Mouse (Mus musculus) thymus, postnatal 4 days (tissue): Measurements from ENCODE around the gene Ttc33.

Experiments used
- DNase-seq: peaks from one replicate; pipeline ENCODE4 v3.0.0; 2021

Gene Ttc33

GRCm38 (mm10) chr15:5185366-5186292 lies at the start of gene Ttc33:
TSS of gene Ttc33 (plus strand) at chr15:5185525.
- DNase-seq, result peak; percentile 78

- no peak for DNase-seq
Observed at GRCm38 (mm10) chr15:5138021-5138856, 47.1 kb upstream of the Ttc33 start.

- no peak for DNase-seq
Observed at GRCm38 (mm10) chr15:5139366-5139765, 46.0 kb upstream of the Ttc33 start.

GRCm38 (mm10) chr15:5139863-5140262 lies 45.5 kb upstream of the Ttc33 start:
- DNase-seq, result no peak

- DNase-seq, result no peak
Observed at GRCm38 (mm10) chr15:5140357-5140756, 45.0 kb upstream of the Ttc33 start.

- no peak for DNase-seq
Observed at GRCm38 (mm10) chr15:5142047-5142446, 43.3 kb upstream of the Ttc33 start.

- no peak for DNase-seq
Observed at GRCm38 (mm10) chr15:5142714-5143113, 42.6 kb upstream of the Ttc33 start.

- DNase-seq, result peak; percentile 80
Observed at GRCm38 (mm10) chr15:5143361-5144020, 41.8 kb upstream of the Ttc33 start, which contains the start of gene Prkaa1. TSS of gene Prkaa1 (plus strand) at chr15:5143861.

GRCm38 (mm10) chr15:5144021-5144778 lies 41.1 kb upstream of the Ttc33 start:
- DNase-seq, result peak; percentile 83

GRCm38 (mm10) chr15:5145196-5145945 lies 40.0 kb upstream of the Ttc33 start:
- no peak for DNase-seq

GRCm38 (mm10) chr15:5149187-5149586 lies 36.1 kb upstream of the Ttc33 start:
- DNase-seq, result no peak

GRCm38 (mm10) chr15:5152171-5152570 lies 33.2 kb upstream of the Ttc33 start:
- no peak for DNase-seq

- no peak for DNase-seq
Observed at GRCm38 (mm10) chr15:5154621-5155020, 30.7 kb upstream of the Ttc33 start.

GRCm38 (mm10) chr15:5155093-5155492 lies 30.2 kb upstream of the Ttc33 start:
- no peak for DNase-seq

GRCm38 (mm10) chr15:5156355-5156754 lies 29.0 kb upstream of the Ttc33 start:
- no peak for DNase-seq

- no peak for DNase-seq
Observed at GRCm38 (mm10) chr15:5157386-5157785, 27.9 kb upstream of the Ttc33 start.

- no peak for DNase-seq
Observed at GRCm38 (mm10) chr15:5158827-5159226, 26.5 kb upstream of the Ttc33 start.

- no peak for DNase-seq
Observed at GRCm38 (mm10) chr15:5165121-5165773, 20.1 kb upstream of the Ttc33 start.

GRCm38 (mm10) chr15:5173217-5173820 lies 12.0 kb upstream of the Ttc33 start:
- DNase-seq, result no peak

GRCm38 (mm10) chr15:5184668-5185330 lies 526 bp upstream of the Ttc33 start:
- DNase-seq, result peak; percentile 16
